Mouse (Mus musculus): ENCODE measurements around the gene Tm9sf2. TPM values are rescaled to one million over a fixed set of nuclear protein-coding genes. Genes with fewer than 3 reads are reported as not detected.

The Tm9sf2 gene
- polyA plus RNA-seq, 1 experiment from 2014 or later, result 135 TPM

GRCm38 (mm10) chr14:122196851-122197250 lies 90.0 kb downstream of the Tm9sf2 start:
- Histone ChIP-seq H3K9me3 (replicated peaks; ENCODE audit: control insufficient read depth, low read length) (0 out of 2 replicates have a peak, but pooled peaks cover 6% of the 10 kb centered on the region), H3K36me3 (ENCODE audit: control insufficient read depth, insufficient read depth) (no peaks in the 10 kb centered on the region), H3K27ac (ENCODE audit: low read length) (no peak overlapping the region), H3K9ac (ENCODE audit: low read length) (no peak overlapping the region), H3K4me3 (ENCODE audit: low read length) (no peak overlapping the region), H3K4me2 (ENCODE audit: low read depth, low read length) (no peak overlapping the region), H3K27me3 (ENCODE audit: control insufficient read depth, insufficient read depth, low read length) (no peaks in the 10 kb centered on the region), H3K4me1 (ENCODE audit: control insufficient read depth, insufficient read depth, low read length) (no peaks in the 10 kb centered on the region)
- 76% methylated on average over 6 of the region's 6 CpGs for WGBS
- no peak for ATAC-seq (replicated peaks; ENCODE audit: extremely low read depth, insufficient read depth, low FRiP score)

- H3K4me3 ChIP-seq (ENCODE audit: low read length), result no peak overlapping the region
- no peak overlapping the region for H3K27ac ChIP-seq (ENCODE audit: low read length)
- ATAC-seq (replicated peaks; ENCODE audit: extremely low read depth, insufficient read depth, low FRiP score), result no peak
- 0 out of 2 replicates have a peak, but pooled peaks cover under 1% of the 10 kb centered on the region for H3K36me3 ChIP-seq (ENCODE audit: control insufficient read depth, insufficient read depth)
- 81% methylated on average over 14 of the region's 14 CpGs for WGBS
- 0 out of 2 replicates have a peak, but pooled peaks cover 6% of the 10 kb centered on the region for H3K9me3 ChIP-seq (replicated peaks; ENCODE audit: control insufficient read depth, low read length)
- H3K4me1 ChIP-seq (ENCODE audit: control insufficient read depth, insufficient read depth, low read length), result no peaks in the 10 kb centered on the region
- no peak overlapping the region for H3K9ac ChIP-seq (ENCODE audit: low read length)
- H3K4me2 ChIP-seq (ENCODE audit: low read depth, low read length), result no peak overlapping the region
- H3K27me3 ChIP-seq (ENCODE audit: control insufficient read depth, insufficient read depth, low read length), result no peaks in the 10 kb centered on the region
These were observed 93.5 kb downstream of the Tm9sf2 start for GRCm38 (mm10) chr14:122200247-122200885.

GRCm38 (mm10) chr14:122209177-122209576 lies 102.3 kb downstream of the Tm9sf2 start:
- 69% methylated on average over 5 of the region's 5 CpGs for WGBS
- Histone ChIP-seq H3K4me2 (ENCODE audit: low read depth, low read length) (no peak overlapping the region), H3K27me3 (ENCODE audit: control insufficient read depth, insufficient read depth, low read length) (no peaks in the 10 kb centered on the region), H3K27ac (ENCODE audit: low read length) (no peak overlapping the region), H3K4me1 (ENCODE audit: control insufficient read depth, insufficient read depth, low read length) (no peaks in the 10 kb centered on the region), H3K9me3 (replicated peaks; ENCODE audit: control insufficient read depth, low read length) (no peaks in the 10 kb centered on the region), H3K9ac (ENCODE audit: low read length) (no peak overlapping the region), H3K4me3 (ENCODE audit: low read length) (no peak overlapping the region), H3K36me3 (ENCODE audit: control insufficient read depth, insufficient read depth) (0 out of 2 replicates have a peak, but pooled peaks cover 4% of the 10 kb centered on the region)
- no peak for ATAC-seq (replicated peaks; ENCODE audit: extremely low read depth, insufficient read depth, low FRiP score)

Other genes with a start within 250 kb of the Tm9sf2 start
- gene Ubac2, start 228.4 kb upstream of the Tm9sf2 start, polyA plus RNA-seq (2015; fragmentation: Nextera tagmentation; extraction: Ambion mirVana), result 48.3 and 53.8 TPM in 2 replicates
- 0.22 and 1.00 TPM in 2 replicates for gene Gpr18, start 191.3 kb upstream of the Tm9sf2 start, polyA plus RNA-seq (2015; fragmentation: Nextera tagmentation; extraction: Ambion mirVana)
- 2.4 and 3.6 TPM in 2 replicates for gene Gpr183, start 141.8 kb upstream of the Tm9sf2 start, polyA plus RNA-seq (2015; fragmentation: Nextera tagmentation; extraction: Ambion mirVana)
- not detected in 2 replicates for gene Timm8a2, start 72.4 kb upstream of the Tm9sf2 start, polyA plus RNA-seq (2015; fragmentation: Nextera tagmentation; extraction: Ambion mirVana)
- gene Clybl, start 74.7 kb downstream of the Tm9sf2 start, polyA plus RNA-seq (2015; fragmentation: Nextera tagmentation; extraction: Ambion mirVana), result 90.2 and 91.9 TPM in 2 replicates